Mouse (Mus musculus): ENCODE measurements around the gene Lrrc8e. TPM values are rescaled to one million over a fixed set of nuclear protein-coding genes. Genes with fewer than 3 reads are reported as not detected.
"Not testable (repeated sequence)": the region's sequence is repeated elsewhere in the genome, so short reads cannot be mapped to it uniquely, and the experiment has no call there.

Lrrc8e gene
- polyA plus RNA-seq, 1 experiment from 2014 or later = 0.07 TPM

DNA sequence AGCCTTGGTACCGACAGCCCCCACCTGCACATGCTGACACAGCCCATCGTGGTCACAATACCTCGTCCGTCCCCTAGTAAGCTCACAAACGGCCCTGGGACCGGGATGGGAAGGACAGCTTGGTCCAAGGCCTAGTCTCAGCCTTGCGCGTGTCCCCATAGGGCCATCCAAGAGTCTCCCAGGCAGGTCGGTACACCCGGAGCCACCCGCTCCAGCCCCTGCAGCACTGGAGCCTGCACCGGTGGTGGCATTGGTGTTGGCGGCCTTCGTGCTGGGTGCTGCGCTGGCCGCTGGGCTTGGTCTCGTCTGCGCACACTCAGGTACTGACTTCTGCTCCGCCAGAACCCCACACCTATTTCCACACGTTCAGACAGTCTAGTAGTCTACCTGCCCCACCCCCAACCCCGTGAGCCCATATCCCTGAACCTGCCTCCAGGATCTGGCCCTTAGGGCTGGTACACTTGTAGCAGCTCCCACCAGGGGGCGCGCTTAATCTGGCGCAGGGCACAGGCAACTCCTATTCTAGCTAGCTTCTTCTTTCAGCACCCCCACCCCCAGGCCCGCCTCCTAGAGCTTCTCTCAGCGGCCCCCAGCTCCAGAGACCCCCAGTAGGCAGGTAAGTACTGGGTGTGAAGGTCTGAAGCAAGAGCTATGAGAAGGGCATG lies 23.8 kb downstream of the Lrrc8e start:
- Histone ChIP-seq H3K27ac (ENCODE audit: low read depth, low read length) (no peak overlapping the region), H3K36me3 (ENCODE audit: control insufficient read depth, insufficient read depth, low read length) (peaks cover 12% of the 10 kb centered on the region), H3K9me3 (ENCODE audit: control insufficient read depth, low read length) (no peaks in the 10 kb centered on the region), H3K9ac (ENCODE audit: low read length) (no peak overlapping the region), H3K4me3 (ENCODE audit: low read depth, low read length) (no peak overlapping the region), H3K4me2 (no peak overlapping the region), H3K4me1 (ENCODE audit: control insufficient read depth, insufficient read depth, low read length) (peaks cover 17% of the 10 kb centered on the region), H3K27me3 (ENCODE audit: control insufficient read depth, insufficient read depth, low read length) (peaks cover 4% of the 10 kb centered on the region; the same call in 1 of the 2 replicates)
- 31% methylated on average over 26 of the region's 26 CpGs for WGBS
- ATAC-seq (ENCODE audit: low FRiP score) (peak; percentile 30), DNase-seq (ENCODE audit: low spot score, missing footprints) (peak; percentile 98)

DNA sequence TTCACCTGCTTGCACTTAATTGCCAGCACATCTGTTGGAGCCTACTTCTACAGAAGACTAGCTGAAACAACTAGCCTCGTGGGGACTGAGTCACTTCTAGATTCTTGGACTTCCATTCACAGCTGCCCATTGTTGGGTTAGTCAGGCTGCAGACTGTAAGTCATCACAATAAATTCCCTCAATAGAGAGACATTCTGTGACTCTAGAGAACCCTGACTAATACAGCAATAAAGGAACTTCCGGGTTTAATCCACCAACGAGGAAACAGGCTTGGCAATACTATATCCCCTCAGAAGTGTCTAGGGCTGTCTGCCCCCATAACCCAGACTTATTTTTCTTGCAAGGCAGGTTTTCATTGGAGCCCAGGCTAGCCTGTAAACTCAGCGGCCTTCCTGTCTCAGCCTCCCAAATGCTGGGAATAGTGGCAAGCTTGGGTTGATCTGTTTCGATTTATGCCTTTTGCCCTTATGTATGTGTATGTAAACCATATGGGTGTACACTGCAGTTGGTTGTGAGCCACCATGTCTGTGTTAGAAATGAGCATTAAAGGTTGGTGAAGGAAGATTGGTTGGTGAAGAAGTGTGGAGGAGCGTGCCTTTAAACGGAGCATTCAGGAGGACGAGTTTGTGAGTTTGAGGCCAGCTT lies 25.6 kb downstream of the Lrrc8e start:
- Histone ChIP-seq H3K4me1 (ENCODE audit: control insufficient read depth, insufficient read depth, low read length) (peaks cover 21% of the 10 kb centered on the region), H3K27me3 (ENCODE audit: control insufficient read depth, insufficient read depth, low read length) (peaks cover 4% of the 10 kb centered on the region; the same call in 1 of the 2 replicates), H3K36me3 (ENCODE audit: control insufficient read depth, insufficient read depth, low read length) (peaks cover 12% of the 10 kb centered on the region; the same call in 1 of the 2 replicates), H3K27ac (ENCODE audit: low read depth, low read length) (no peak overlapping the region), H3K4me2 (peak overlapping the region; percentile 71), H3K9me3 (ENCODE audit: control insufficient read depth, low read length) (no peaks in the 10 kb centered on the region), H3K9ac (ENCODE audit: low read length) (peak overlapping the region; percentile 87), H3K4me3 (ENCODE audit: low read depth, low read length) (peak overlapping the region; percentile 87)
- no peak for DNase-seq (ENCODE audit: low spot score, missing footprints)
- peak; percentile 0; the same call in 1 of the 2 replicates for ATAC-seq (ENCODE audit: low FRiP score)
- 51% methylated on average over 8 of the region's 8 CpGs for WGBS

DNA sequence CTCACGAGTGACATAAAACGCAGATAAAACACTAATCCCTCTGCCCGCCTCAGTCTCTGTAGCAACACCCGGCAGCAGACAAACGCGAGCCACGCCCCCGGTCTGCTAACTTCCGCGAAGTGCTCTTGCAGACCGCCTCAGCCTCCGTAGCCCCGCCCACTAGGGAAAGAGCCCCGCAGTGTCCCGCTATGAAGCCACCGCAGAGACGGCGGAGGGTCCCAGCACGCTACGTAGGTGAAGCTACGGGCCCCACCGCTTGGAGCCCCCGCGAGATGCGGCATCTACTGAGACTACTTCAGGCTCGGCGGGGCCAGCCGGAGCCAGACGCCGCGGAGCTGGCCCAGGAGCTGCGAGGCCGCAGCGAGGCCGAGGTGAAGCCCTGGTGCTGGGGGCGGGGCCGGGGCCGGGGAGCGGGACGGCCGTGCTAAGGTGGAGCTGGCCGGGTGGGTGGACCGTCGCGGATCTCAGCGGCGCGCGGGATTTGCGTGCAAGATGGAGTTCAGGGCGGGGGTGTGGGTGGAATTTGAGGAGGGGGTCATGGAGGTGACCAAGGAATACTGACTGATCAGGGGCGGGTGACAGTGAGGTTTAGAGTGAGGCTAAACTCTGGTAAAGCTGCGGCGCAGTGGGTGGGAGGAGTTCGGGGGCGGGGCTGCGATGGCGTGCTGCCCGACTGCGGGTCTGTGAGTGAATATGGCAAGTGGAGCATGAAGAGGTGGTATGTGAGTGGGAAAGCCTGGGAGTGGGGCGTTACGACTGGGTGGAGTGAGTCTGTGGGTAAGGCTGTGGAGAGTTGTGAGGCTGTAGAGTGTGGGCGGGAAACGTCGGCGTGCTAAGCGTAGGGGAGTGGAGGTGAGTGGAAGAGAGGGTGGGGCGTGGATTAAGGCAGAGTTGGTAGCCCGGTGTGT lies 26.6 kb downstream of the Lrrc8e start, which contains the start of gene Snapc2:
Snapc2 (plus strand) TSS at position 147 of the 908 bp plus-strand sequence.
- 1% methylated on average over 69 of the region's 69 CpGs for WGBS
- Histone ChIP-seq H3K4me3 (ENCODE audit: low read depth, low read length) (peak within 1 kb of the TSS; percentile 87), H3K27me3 (ENCODE audit: control insufficient read depth, insufficient read depth, low read length) (peaks cover 4% of the 10 kb centered on the region; the same call in 1 of the 2 replicates), H3K9me3 (ENCODE audit: control insufficient read depth, low read length) (no peaks in the 10 kb centered on the region), H3K4me1 (ENCODE audit: control insufficient read depth, insufficient read depth, low read length) (peaks cover 28% of the 10 kb centered on the region), H3K27ac (ENCODE audit: low read depth, low read length) (peak within 1 kb of the TSS; percentile 88), H3K9ac (ENCODE audit: low read length) (peak within 1 kb of the TSS; percentile 87), H3K4me2 (peak within 1 kb of the TSS; percentile 71), H3K36me3 (ENCODE audit: control insufficient read depth, insufficient read depth, low read length) (peaks cover 9% of the 10 kb centered on the region; the same call in 1 of the 2 replicates)
- peak; percentile 92 for ATAC-seq (ENCODE audit: low FRiP score)
- peak; percentile 99 for DNase-seq (ENCODE audit: low spot score, missing footprints)

DNA sequence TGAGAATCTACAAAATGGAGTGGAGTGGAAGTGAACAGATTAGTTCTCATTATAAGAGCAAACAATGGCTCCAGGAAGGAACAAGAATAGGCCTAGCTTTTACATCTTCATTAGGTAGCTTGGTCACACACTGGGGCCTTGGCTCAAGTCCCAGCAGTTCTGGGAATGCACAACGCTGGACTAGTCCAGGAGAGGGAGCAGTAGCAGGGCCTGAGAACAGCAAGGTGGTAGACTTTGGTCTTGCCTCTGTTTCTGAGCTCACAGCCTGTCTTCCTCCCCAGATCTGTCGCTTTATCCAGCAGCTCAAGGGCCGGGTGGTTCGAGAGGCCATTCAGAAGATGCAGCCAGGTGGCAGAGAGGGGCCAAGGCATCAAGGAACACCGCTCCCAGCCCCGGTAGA lies 27.4 kb downstream of the Lrrc8e start:
- Histone ChIP-seq H3K36me3 (ENCODE audit: control insufficient read depth, insufficient read depth, low read length) (peaks cover 9% of the 10 kb centered on the region; the same call in 1 of the 2 replicates), H3K4me2 (peak overlapping the region; percentile 71), H3K27ac (ENCODE audit: low read depth, low read length) (no peak overlapping the region), H3K27me3 (ENCODE audit: control insufficient read depth, insufficient read depth, low read length) (peaks cover 4% of the 10 kb centered on the region; the same call in 1 of the 2 replicates), H3K9ac (ENCODE audit: low read length) (0 out of 2 replicates have a peak overlapping the region, but pooled peaks have one; percentile 12), H3K9me3 (ENCODE audit: control insufficient read depth, low read length) (no peaks in the 10 kb centered on the region), H3K4me1 (ENCODE audit: control insufficient read depth, insufficient read depth, low read length) (peaks cover 24% of the 10 kb centered on the region), H3K4me3 (ENCODE audit: low read depth, low read length) (no peak overlapping the region)
- no peak for DNase-seq (ENCODE audit: low spot score, missing footprints)
- WGBS = 55% methylated on average over 6 of the region's 6 CpGs
- ATAC-seq (ENCODE audit: low FRiP score) = no peak

DNA sequence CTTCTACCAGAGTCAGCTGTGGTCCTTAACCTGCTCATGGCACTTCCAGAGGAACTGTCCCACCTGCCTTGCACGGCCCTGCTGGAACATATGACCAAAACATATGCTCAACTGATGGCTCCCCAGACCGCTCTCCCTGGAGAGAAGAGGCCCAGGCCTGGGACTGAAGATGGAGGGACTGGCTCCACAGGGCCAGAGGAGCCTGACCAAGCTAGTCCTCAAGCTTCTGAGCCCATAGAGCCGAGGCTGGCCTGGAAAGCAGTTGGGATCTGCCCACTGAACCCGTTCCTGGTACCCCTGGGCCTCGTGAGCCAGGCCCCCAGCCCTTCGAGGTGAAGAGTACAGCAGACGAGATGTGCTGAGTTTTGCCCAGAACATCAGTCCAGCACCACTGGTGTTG lies 28.8 kb downstream of the Lrrc8e start:
- not testable (repeated sequence) for H3K36me3 ChIP-seq (ENCODE audit: control insufficient read depth, insufficient read depth, low read length); H3K9me3 ChIP-seq (ENCODE audit: control insufficient read depth, low read length); H3K27me3 ChIP-seq (ENCODE audit: control insufficient read depth, insufficient read depth, low read length); H3K4me2 ChIP-seq; DNase-seq (ENCODE audit: low spot score, missing footprints); H3K27ac ChIP-seq (ENCODE audit: low read depth, low read length); H3K4me3 ChIP-seq (ENCODE audit: low read depth, low read length); H3K9ac ChIP-seq (ENCODE audit: low read length); ATAC-seq (ENCODE audit: low FRiP score)
- H3K4me1 ChIP-seq (ENCODE audit: control insufficient read depth, insufficient read depth, low read length) = peaks cover 28% of the 10 kb centered on the region
- 93% methylated on average over 7 of the region's 7 CpGs for WGBS

DNA sequence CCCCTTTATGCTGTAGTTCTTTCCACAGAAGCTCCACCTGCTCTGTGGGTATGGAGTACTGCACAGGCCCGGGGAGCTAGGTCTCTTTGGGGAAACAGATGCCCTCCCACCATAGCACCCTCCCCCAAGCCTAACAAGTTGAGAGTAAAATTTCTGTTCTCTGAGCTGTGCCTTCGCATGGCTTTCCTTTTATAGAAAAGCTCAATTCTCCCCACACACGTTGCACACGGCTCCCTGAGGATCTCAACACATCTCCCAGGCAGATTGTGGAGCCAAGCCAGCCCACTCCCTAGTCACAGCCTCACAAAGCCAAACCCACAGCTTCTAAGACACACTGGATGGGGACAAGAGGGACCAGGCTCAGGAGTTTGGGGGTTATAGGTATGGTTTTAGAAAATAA lies 30.3 kb downstream of the Lrrc8e start:
- Histone ChIP-seq H3K9ac (ENCODE audit: low read length) (peak overlapping the region; percentile 20; the same call in 1 of the 2 replicates), H3K4me2 (peak overlapping the region; percentile 69; the same call in 1 of the 2 replicates), H3K4me1 (ENCODE audit: control insufficient read depth, insufficient read depth, low read length) (peaks cover 26% of the 10 kb centered on the region), H3K27ac (ENCODE audit: low read depth, low read length) (no peak overlapping the region), H3K9me3 (ENCODE audit: control insufficient read depth, low read length) (no peaks in the 10 kb centered on the region), H3K27me3 (ENCODE audit: control insufficient read depth, insufficient read depth, low read length) (no peaks in the 10 kb centered on the region), H3K36me3 (ENCODE audit: control insufficient read depth, insufficient read depth, low read length) (peaks cover 9% of the 10 kb centered on the region; the same call in 1 of the 2 replicates), H3K4me3 (ENCODE audit: low read depth, low read length) (no peak overlapping the region)
- DNase-seq (ENCODE audit: low spot score, missing footprints) (no peak), ATAC-seq (ENCODE audit: low FRiP score) (no peak)
- 75% methylated on average over 4 of the region's 4 CpGs for WGBS

DNA sequence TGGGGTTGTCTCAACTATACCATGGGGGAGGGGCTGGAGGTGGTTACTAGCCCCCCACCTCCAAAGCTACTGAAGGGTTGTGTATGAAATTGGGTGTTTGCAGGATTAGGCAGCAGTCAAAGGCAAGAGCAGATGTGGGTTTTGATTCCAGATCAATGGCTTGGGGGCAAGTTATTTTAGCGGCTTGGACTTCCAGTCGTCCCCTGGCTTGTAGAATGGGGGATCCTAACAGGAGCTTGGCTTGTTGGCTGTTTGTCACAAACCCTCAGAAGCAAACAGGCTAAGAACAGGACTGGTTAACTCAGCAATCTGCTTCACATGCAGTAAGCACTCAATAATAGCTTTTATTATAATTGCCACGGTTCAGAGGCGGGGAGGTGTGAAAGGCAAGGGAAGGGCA lies 30.7 kb downstream of the Lrrc8e start:
- peak overlapping the region; percentile 96; the same call in 1 of the 2 replicates for H3K9ac ChIP-seq (ENCODE audit: low read length)
- peaks cover 25% of the 10 kb centered on the region for H3K4me1 ChIP-seq (ENCODE audit: control insufficient read depth, insufficient read depth, low read length)
- H3K4me3 ChIP-seq (ENCODE audit: low read depth, low read length) = no peak overlapping the region
- ATAC-seq (ENCODE audit: low FRiP score) = no peak
- peak overlapping the region; percentile 69 for H3K4me2 ChIP-seq
- H3K36me3 ChIP-seq (ENCODE audit: control insufficient read depth, insufficient read depth, low read length) = peaks cover 11% of the 10 kb centered on the region; the same call in 1 of the 2 replicates
- 84% methylated on average over 4 of the region's 4 CpGs for WGBS
- no peak overlapping the region for H3K27ac ChIP-seq (ENCODE audit: low read depth, low read length)
- DNase-seq (ENCODE audit: low spot score, missing footprints) = no peak
- H3K9me3 ChIP-seq (ENCODE audit: control insufficient read depth, low read length) = no peaks in the 10 kb centered on the region
- H3K27me3 ChIP-seq (ENCODE audit: control insufficient read depth, insufficient read depth, low read length) = no peaks in the 10 kb centered on the region

DNA sequence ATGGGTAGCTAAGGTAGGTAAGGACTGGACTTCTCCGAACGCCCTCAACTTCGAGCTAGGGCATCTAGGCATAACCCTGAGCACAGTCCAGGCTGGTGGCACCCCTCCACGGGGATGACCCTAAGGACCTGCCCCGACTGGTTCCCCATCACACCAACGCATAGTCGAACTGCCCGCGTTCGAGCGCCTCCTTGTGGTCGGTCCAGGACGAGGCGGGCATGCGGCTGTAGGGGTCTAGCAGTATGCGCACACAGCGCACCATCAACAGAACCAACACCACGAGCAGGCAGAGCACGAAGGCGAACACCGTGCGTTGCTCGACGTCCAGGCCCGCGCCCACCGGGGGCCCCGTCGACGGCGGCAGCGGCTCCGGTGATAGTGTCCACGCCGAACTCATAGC lies 31.6 kb downstream of the Lrrc8e start:
- WGBS = 3% methylated on average over 35 of the region's 35 CpGs
- Histone ChIP-seq H3K27me3 (ENCODE audit: control insufficient read depth, insufficient read depth, low read length) (no peaks in the 10 kb centered on the region), H3K4me1 (ENCODE audit: control insufficient read depth, insufficient read depth, low read length) (peaks cover 22% of the 10 kb centered on the region), H3K4me2 (peak overlapping the region; percentile 69), H3K4me3 (ENCODE audit: low read depth, low read length) (peak overlapping the region; percentile 87), H3K9ac (ENCODE audit: low read length) (peak overlapping the region; percentile 96), H3K36me3 (ENCODE audit: control insufficient read depth, insufficient read depth, low read length) (peaks cover 11% of the 10 kb centered on the region; the same call in 1 of the 2 replicates), H3K9me3 (ENCODE audit: control insufficient read depth, low read length) (no peaks in the 10 kb centered on the region), H3K27ac (ENCODE audit: low read depth, low read length) (peak overlapping the region; percentile 92)
- peak; percentile 75 for ATAC-seq (ENCODE audit: low FRiP score)
- DNase-seq (ENCODE audit: low spot score, missing footprints) = peak; percentile 99
